Mouse (Mus musculus) frontal cortex, postnatal 10 days (tissue): Measurements from ENCODE around the gene Fgf18.
A peak's percentile ranks its signal among the peaks of the same experiment; 100 is the strongest.

ENCODE experiments used
- DNase-seq, 2 experiments: peaks; one replicate each; pipeline ENCODE4 v3.0.0; 2022; ENCODE audit warnings: low spot score in 2 of 2, mixed read lengths in 1 of 2

The Fgf18 gene

GRCm38 (mm10) chr11:33071358-33071922 is 75.8 kb downstream of the Fgf18 start:
- no peak for DNase-seq

GRCm38 (mm10) chr11:33070520-33070919 is 76.7 kb downstream of the Fgf18 start:
- DNase-seq, result peak; percentile 27 to 50
